Mouse (Mus musculus) testis, postnatal 14 days (tissue): ENCODE measurements around the gene Olfr16.

Experiments used
- DNase-seq: peaks from one replicate; pipeline ENCODE4 v3.0.0; 2021; ENCODE audit warnings: low spot score

Olfr16 gene

GRCm38 (mm10) chr1:172950160-172950559 is at the start of gene Olfr16:
Gene Olfr16, plus strand, starts transcription at chr1:172950409.
- DNase-seq = no peak

- DNase-seq = no peak
Observed at GRCm38 (mm10) chr1:172903313-172903712, 46.9 kb upstream of the Olfr16 start.

- DNase-seq = no peak
Observed at GRCm38 (mm10) chr1:172917115-172917514, 33.1 kb upstream of the Olfr16 start.

DNA sequence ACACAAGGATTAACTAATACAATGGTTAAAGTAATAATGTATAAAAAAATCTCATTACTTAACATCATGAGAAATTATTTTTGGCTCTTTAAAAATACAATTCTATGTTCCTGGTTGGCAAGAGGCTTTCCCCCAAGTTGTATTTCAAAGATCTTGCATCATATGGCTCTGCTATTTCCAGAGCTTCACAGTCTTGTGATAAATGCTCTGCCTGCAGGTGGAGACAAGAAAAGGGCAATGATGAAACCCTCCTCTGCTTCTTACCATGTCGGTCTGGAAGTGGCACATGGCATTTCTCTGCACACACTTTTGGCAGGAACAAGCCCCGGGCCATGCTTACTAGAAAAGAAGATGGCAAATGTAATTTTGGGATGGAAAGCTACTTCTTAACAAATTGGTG is 31.8 kb upstream of the Olfr16 start:
- no peak for DNase-seq

- DNase-seq = no peak
Observed at GRCm38 (mm10) chr1:172932197-172932596, 18.0 kb upstream of the Olfr16 start.

GRCm38 (mm10) chr1:172951171-172951720 is 1.0 kb downstream of the Olfr16 start:
- DNase-seq = no peak

DNA sequence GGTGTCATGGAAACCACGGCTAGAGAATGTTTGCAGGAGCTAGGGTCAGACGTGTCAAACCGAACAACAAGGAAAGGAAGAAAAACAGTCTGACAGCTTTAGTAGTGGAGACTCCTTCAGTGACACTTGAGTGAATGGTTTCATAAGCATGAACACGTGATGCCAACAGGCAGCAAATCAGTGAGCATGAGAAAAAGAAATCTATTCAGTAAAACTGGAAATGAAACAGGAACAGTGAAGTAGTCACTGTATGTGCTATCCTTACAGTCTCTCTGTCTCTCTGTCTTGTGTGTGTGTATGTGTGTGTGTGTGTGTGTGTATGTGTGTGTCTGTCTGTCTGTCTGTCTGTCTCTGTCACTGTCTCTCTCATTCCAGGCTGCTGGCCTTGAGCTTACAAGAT is 5.2 kb downstream of the Olfr16 start:
- DNase-seq = no peak

- no peak for DNase-seq
Observed at GRCm38 (mm10) chr1:172960452-172960851, 10.2 kb downstream of the Olfr16 start.

- DNase-seq = no peak
Observed at GRCm38 (mm10) chr1:172989794-172990634, 39.8 kb downstream of the Olfr16 start.

GRCm38 (mm10) chr1:172990635-172991009 is 40.4 kb downstream of the Olfr16 start:
- DNase-seq = no peak
